Mouse (Mus musculus) embryonic facial prominence, embryonic 12.5 days (tissue): ENCODE measurements around the gene Fam102a. TPM values are rescaled to one million over a fixed set of nuclear protein-coding genes. Genes with fewer than 3 reads are reported as not detected.

ENCODE experiments used
- ATAC-seq: fragments of 200-750 bp; cut with Nextera tagmentation; 2 replicates; pipeline ENCODE4 v1.8.0; 2017; ENCODE audit not compliant: insufficient number of reproducible peaks, insufficient read depth, low FRiP score, low TSS enrichment
- H3K27ac ChIP-seq: fragments of 300-500 bp; sonication (generic); 2 replicates; pipeline ENCODE4 v1.5.1; 2016; ENCODE audit warnings: mild to moderate bottlenecking
- H3K27me3 ChIP-seq: fragments of 300-500 bp; sonication (generic); 2 replicates; pipeline ENCODE4 v1.6.1; 2016; ENCODE audit warnings: mild to moderate bottlenecking, moderate library complexity
- H3K36me3 ChIP-seq: fragments of 300-500 bp; sonication (generic); 2 replicates; pipeline ENCODE4 v1.6.1; 2016; ENCODE audit warnings: mild to moderate bottlenecking
- H3K4me1 ChIP-seq: fragments of 300-500 bp; sonication (generic); 2 replicates; pipeline ENCODE4 v1.6.1; 2016
- H3K4me2 ChIP-seq: fragments of 300-500 bp; sonication (generic); replicated peaks from 2 replicates; pipeline ENCODE4 v1.6.1; 2016; ENCODE audit warnings: mild to moderate bottlenecking, moderate library complexity
- H3K4me3 ChIP-seq: fragments of 300-500 bp; sonication (generic); 2 replicates; pipeline ENCODE4 v1.5.1; 2016; ENCODE audit warnings: mild to moderate bottlenecking
- H3K9ac ChIP-seq: fragments of 300-500 bp; sonication (generic); 2 replicates; pipeline ENCODE4 v1.6.1; 2016; ENCODE audit warnings: mild to moderate bottlenecking, moderate library complexity
- H3K9me3 ChIP-seq: fragments of 300-500 bp; sonication (generic); 2 replicates; pipeline ENCODE4 v1.6.1; 2016; ENCODE audit warnings: mild to moderate bottlenecking, moderate library complexity
- WGBS: fragments of 180-500 bp; shearing (Covaris S2); methylation state at CpG from one replicate; pipeline ENCODE4 v1.1.7; 2016; 5-methylcytosine and 5-hydroxymethylcytosine counted together
- polyA plus RNA-seq: library from polyadenylated mRNA; unstranded; fragments of >200 nt; fragmentation: Nextera tagmentation; extraction: Ambion mirVana; gene quantifications from 2 replicates; pipeline ENCODE4 v1.2.1, GENCODE M21; 2016

Gene Fam102a
- polyA plus RNA-seq, 1 experiment from 2014 or later = 17.0 TPM

- Histone ChIP-seq H3K27ac (no peak overlapping the region), H3K9ac (no peak overlapping the region), H3K4me1 (no peaks in the 10 kb centered on the region), H3K4me2 (no peak overlapping the region), H3K4me3 (no peak overlapping the region), H3K27me3 (no peaks in the 10 kb centered on the region), H3K36me3 (no peaks in the 10 kb centered on the region), H3K9me3 (no peaks in the 10 kb centered on the region; the same call in 1 of the 2 replicates)
- WGBS = 73% methylated on average over 5 of the region's 5 CpGs
- ATAC-seq = no peak
Observed at GRCm38 (mm10) chr2:32500461-32500860, 34.7 kb upstream of the Fam102a start.

- no peaks in the 10 kb centered on the region; the same call in 1 of the 2 replicates for H3K9me3 ChIP-seq
- H3K4me1 ChIP-seq = no peaks in the 10 kb centered on the region
- ATAC-seq = no peak; the same call in 1 of the 2 replicates
- H3K36me3 ChIP-seq = no peaks in the 10 kb centered on the region
- H3K4me2 ChIP-seq = no peak overlapping the region
- H3K27ac ChIP-seq = no peak overlapping the region
- no peak overlapping the region for H3K9ac ChIP-seq
- no peaks in the 10 kb centered on the region for H3K27me3 ChIP-seq
- no peak overlapping the region for H3K4me3 ChIP-seq
- 59% methylated on average over 5 of the region's 5 CpGs for WGBS
Observed at GRCm38 (mm10) chr2:32501754-32502324, 33.3 kb upstream of the Fam102a start.

- no peak overlapping the region for H3K4me2 ChIP-seq
- no peaks in the 10 kb centered on the region for H3K4me1 ChIP-seq
- H3K9me3 ChIP-seq = no peaks in the 10 kb centered on the region; the same call in 1 of the 2 replicates
- no peak overlapping the region for H3K9ac ChIP-seq
- H3K27ac ChIP-seq = no peak overlapping the region
- WGBS = 89% methylated on average over 12 of the region's 12 CpGs
- no peaks in the 10 kb centered on the region for H3K36me3 ChIP-seq
- no peaks in the 10 kb centered on the region for H3K27me3 ChIP-seq
- no peak for ATAC-seq
- H3K4me3 ChIP-seq = no peak overlapping the region
Observed at GRCm38 (mm10) chr2:32502843-32503242, 32.3 kb upstream of the Fam102a start.

- no peak overlapping the region for H3K4me2 ChIP-seq
- no peaks in the 10 kb centered on the region for H3K27me3 ChIP-seq
- WGBS = 42% methylated on average over 3 of the region's 3 CpGs
- no peaks in the 10 kb centered on the region; the same call in 1 of the 2 replicates for H3K9me3 ChIP-seq
- no peak for ATAC-seq
- H3K27ac ChIP-seq = no peak overlapping the region
- H3K4me1 ChIP-seq = no peaks in the 10 kb centered on the region
- H3K9ac ChIP-seq = no peak overlapping the region
- H3K4me3 ChIP-seq = no peak overlapping the region
- no peaks in the 10 kb centered on the region for H3K36me3 ChIP-seq
Observed at GRCm38 (mm10) chr2:32503588-32503987, 31.5 kb upstream of the Fam102a start.

GRCm38 (mm10) chr2:32505536-32505935 lies 29.6 kb upstream of the Fam102a start:
- Histone ChIP-seq H3K4me3 (no peak overlapping the region), H3K27me3 (no peaks in the 10 kb centered on the region), H3K9me3 (no peaks in the 10 kb centered on the region), H3K27ac (no peak overlapping the region), H3K36me3 (no peaks in the 10 kb centered on the region), H3K9ac (no peak overlapping the region), H3K4me1 (peaks cover 12% of the 10 kb centered on the region), H3K4me2 (no peak overlapping the region)
- no peak for ATAC-seq
- 100% methylated on average over 2 of the region's 2 CpGs for WGBS

- WGBS = 69% methylated on average over 22 of the region's 22 CpGs
- Histone ChIP-seq H3K36me3 (no peaks in the 10 kb centered on the region), H3K27ac (no peak overlapping the region), H3K27me3 (no peaks in the 10 kb centered on the region), H3K4me2 (no peak overlapping the region), H3K4me3 (no peak overlapping the region), H3K4me1 (peaks cover 12% of the 10 kb centered on the region), H3K9ac (no peak overlapping the region), H3K9me3 (no peaks in the 10 kb centered on the region)
- no peak for ATAC-seq
Observed at GRCm38 (mm10) chr2:32506673-32507668, 28.2 kb upstream of the Fam102a start.

- Histone ChIP-seq H3K27ac (no peak overlapping the region), H3K27me3 (no peaks in the 10 kb centered on the region), H3K9me3 (no peaks in the 10 kb centered on the region), H3K4me1 (peaks cover 12% of the 10 kb centered on the region), H3K9ac (no peak overlapping the region), H3K36me3 (no peaks in the 10 kb centered on the region), H3K4me2 (no peak overlapping the region), H3K4me3 (no peak overlapping the region)
- no peak for ATAC-seq
- 70% methylated on average over 9 of the region's 9 CpGs for WGBS
Observed at GRCm38 (mm10) chr2:32507906-32508305, 27.2 kb upstream of the Fam102a start.

GRCm38 (mm10) chr2:32509287-32509686 lies 25.8 kb upstream of the Fam102a start:
- H3K27me3 ChIP-seq = no peaks in the 10 kb centered on the region
- no peak overlapping the region for H3K4me3 ChIP-seq
- H3K4me1 ChIP-seq = peaks cover 12% of the 10 kb centered on the region
- no peak for ATAC-seq
- no peak overlapping the region for H3K4me2 ChIP-seq
- 14% methylated on average over 4 of the region's 4 CpGs for WGBS
- no peaks in the 10 kb centered on the region for H3K9me3 ChIP-seq
- H3K27ac ChIP-seq = peak overlapping the region; percentile 63
- H3K9ac ChIP-seq = peak overlapping the region; percentile 15; the same call in 1 of the 2 replicates
- no peaks in the 10 kb centered on the region for H3K36me3 ChIP-seq

- no peak for ATAC-seq
- Histone ChIP-seq H3K9ac (peak overlapping the region; percentile 15; the same call in 1 of the 2 replicates), H3K4me2 (no peak overlapping the region), H3K9me3 (no peaks in the 10 kb centered on the region), H3K27ac (peak overlapping the region; percentile 63), H3K27me3 (no peaks in the 10 kb centered on the region), H3K36me3 (no peaks in the 10 kb centered on the region), H3K4me1 (peaks cover 12% of the 10 kb centered on the region), H3K4me3 (no peak overlapping the region)
- 30% methylated on average over 8 of the region's 8 CpGs for WGBS
Observed at GRCm38 (mm10) chr2:32509896-32510295, 25.2 kb upstream of the Fam102a start.

GRCm38 (mm10) chr2:32512592-32512991 lies 22.5 kb upstream of the Fam102a start:
- ATAC-seq = no peak
- Histone ChIP-seq H3K4me1 (peaks cover 12% of the 10 kb centered on the region), H3K9ac (no peak overlapping the region), H3K4me3 (no peak overlapping the region), H3K36me3 (no peaks in the 10 kb centered on the region), H3K9me3 (no peaks in the 10 kb centered on the region), H3K27ac (no peak overlapping the region), H3K4me2 (no peak overlapping the region), H3K27me3 (no peaks in the 10 kb centered on the region)
- WGBS = 75% methylated on average over 7 of the region's 7 CpGs

- Histone ChIP-seq H3K4me2 (no peak overlapping the region), H3K4me1 (peaks cover 8% of the 10 kb centered on the region), H3K36me3 (no peaks in the 10 kb centered on the region), H3K4me3 (no peak overlapping the region), H3K9ac (no peak overlapping the region), H3K9me3 (no peaks in the 10 kb centered on the region), H3K27ac (0 out of 2 replicates have a peak overlapping the region, but pooled peaks have one; percentile 9), H3K27me3 (no peaks in the 10 kb centered on the region)
- 21% methylated on average over 6 of the region's 6 CpGs for WGBS
- ATAC-seq = no peak
Observed at GRCm38 (mm10) chr2:32514335-32514734, 20.8 kb upstream of the Fam102a start.
